Mouse (Mus musculus): ENCODE results near the gene Cyp46a1. TPM values are rescaled to one million over a fixed set of nuclear protein-coding genes. Genes with fewer than 3 reads are reported as not detected.
A peak's percentile ranks its signal among the peaks of the same experiment; 100 is the strongest.

Gene Cyp46a1
- polyA plus RNA-seq, 1 experiment from 2014 or later: 6.5 TPM

GRCm38 (mm10) chr12:108365340-108365739, 31.2 kb downstream of the Cyp46a1 start:
- no peak overlapping the region for H3K27ac ChIP-seq (replicated peaks)
- no peak for ATAC-seq (ENCODE audit: extremely low read depth, insufficient number of reproducible peaks, low FRiP score, low TSS enrichment)
- 18% methylated on average over 3 of the region's 3 CpGs for WGBS

DNA sequence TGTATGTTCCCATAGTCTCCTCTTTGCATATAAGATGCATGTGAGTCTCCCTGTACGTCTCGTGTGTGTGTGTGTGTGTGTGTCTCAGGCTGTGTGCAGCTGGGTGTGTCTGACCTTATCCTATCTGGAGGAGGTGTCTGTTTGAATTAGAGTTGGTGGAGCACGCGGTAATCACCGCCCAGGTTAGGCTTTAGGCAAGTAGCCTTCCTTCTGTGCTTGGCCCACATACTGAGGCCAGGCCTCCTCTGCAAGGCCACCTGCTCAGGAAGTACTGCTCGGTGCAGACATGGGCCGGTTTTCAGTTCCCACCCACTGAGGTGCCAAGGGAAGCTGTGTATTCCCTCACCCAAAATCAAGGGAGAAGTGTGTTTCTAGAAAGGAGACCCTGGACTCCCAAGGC, 31.7 kb downstream of the Cyp46a1 start:
- Histone ChIP-seq H3K9me3 (no peaks in the 10 kb centered on the region), H3K27ac (replicated peaks) (no peak overlapping the region), H3K4me3 (no peak overlapping the region), H3K4me1 (peaks cover 35% of the 10 kb centered on the region), H3K9ac (no peak overlapping the region), H3K4me2 (no peak overlapping the region), H3K27me3 (replicated peaks) (no peaks in the 10 kb centered on the region), H3K36me3 (no peaks in the 10 kb centered on the region)
- 67% methylated on average over 7 of the region's 7 CpGs for WGBS
- ATAC-seq (ENCODE audit: extremely low read depth, insufficient number of reproducible peaks, low FRiP score, low TSS enrichment): no peak

More at GRCm38 (mm10) chr12:108365340-108365739, 31.2 kb downstream of the Cyp46a1 start:
- peak overlapping the region; percentile 29; the same call in 1 of the 2 replicates for H3K9ac ChIP-seq
- H3K4me3 ChIP-seq: no peak overlapping the region
- H3K9me3 ChIP-seq: no peaks in the 10 kb centered on the region
- peaks cover 30% of the 10 kb centered on the region for H3K4me1 ChIP-seq
- H3K4me2 ChIP-seq: no peak overlapping the region
- H3K27me3 ChIP-seq (replicated peaks): no peaks in the 10 kb centered on the region
- no peaks in the 10 kb centered on the region for H3K36me3 ChIP-seq

GRCm38 (mm10) chr12:108367909-108368308, 33.7 kb downstream of the Cyp46a1 start:
- no peaks in the 10 kb centered on the region for H3K27me3 ChIP-seq (replicated peaks)

DNA sequence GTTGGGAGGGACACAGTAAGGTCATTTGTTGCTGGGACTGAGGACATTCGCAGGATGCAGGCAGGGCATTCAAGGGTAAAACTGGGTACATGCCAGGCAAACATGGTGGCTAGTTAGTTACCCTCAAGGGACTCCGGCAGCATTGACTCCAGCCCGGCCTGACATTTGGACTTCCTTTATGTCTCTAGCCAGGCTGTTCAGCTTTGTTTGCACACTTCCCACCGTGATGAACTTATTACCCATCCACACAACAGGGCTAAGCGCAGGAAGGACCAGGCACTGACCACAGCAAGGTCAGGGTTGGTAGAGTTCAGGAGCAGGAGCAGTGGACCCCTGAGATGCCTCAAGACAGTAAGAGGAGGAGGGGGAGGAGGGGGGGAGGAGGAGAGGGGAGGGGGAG, 34.7 kb downstream of the Cyp46a1 start:
- H3K27ac ChIP-seq (replicated peaks): no peak overlapping the region
- WGBS: 75% methylated on average over 5 of the region's 5 CpGs
- no peak for ATAC-seq (ENCODE audit: extremely low read depth, insufficient number of reproducible peaks, low FRiP score, low TSS enrichment)
- no peak overlapping the region for H3K4me2 ChIP-seq
- H3K36me3 ChIP-seq: no peaks in the 10 kb centered on the region
- H3K9me3 ChIP-seq: no peaks in the 10 kb centered on the region
- H3K4me3 ChIP-seq: no peak overlapping the region
- peaks cover 65% of the 10 kb centered on the region for H3K4me1 ChIP-seq
- no peaks in the 10 kb centered on the region for H3K27me3 ChIP-seq (replicated peaks)
- no peak overlapping the region for H3K9ac ChIP-seq

More at GRCm38 (mm10) chr12:108367909-108368308, 33.7 kb downstream of the Cyp46a1 start:
- Histone ChIP-seq H3K36me3 (no peaks in the 10 kb centered on the region), H3K4me1 (peaks cover 56% of the 10 kb centered on the region), H3K4me2 (no peak overlapping the region), H3K4me3 (no peak overlapping the region), H3K27ac (replicated peaks) (no peak overlapping the region), H3K9me3 (no peaks in the 10 kb centered on the region), H3K9ac (no peak overlapping the region)
- 55% methylated on average over 2 of the region's 2 CpGs for WGBS
- ATAC-seq (ENCODE audit: extremely low read depth, insufficient number of reproducible peaks, low FRiP score, low TSS enrichment): no peak

GRCm38 (mm10) chr12:108370596-108371428, 36.6 kb downstream of the Cyp46a1 start, which contains the start of gene Eml1:
Gene Eml1 (plus strand): TSS chr12:108370957.
- H3K4me1 ChIP-seq: peaks cover 65% of the 10 kb centered on the region
- WGBS: 19% methylated on average over 19 of the region's 19 CpGs
- no peaks in the 10 kb centered on the region for H3K9me3 ChIP-seq
- H3K4me3 ChIP-seq: peak within 1 kb of the TSS; percentile 47
- peak within 1 kb of the TSS; percentile 90 for H3K27ac ChIP-seq (replicated peaks)
- H3K9ac ChIP-seq: peak within 1 kb of the TSS; percentile 76
- H3K36me3 ChIP-seq: no peaks in the 10 kb centered on the region
- no peaks in the 10 kb centered on the region for H3K27me3 ChIP-seq (replicated peaks)
- peak; percentile 57 for ATAC-seq (ENCODE audit: extremely low read depth, insufficient number of reproducible peaks, low FRiP score, low TSS enrichment)
- peak within 1 kb of the TSS; percentile 69 for H3K4me2 ChIP-seq

- H3K9me3 ChIP-seq: no peaks in the 10 kb centered on the region
- H3K27me3 ChIP-seq (replicated peaks): no peaks in the 10 kb centered on the region
- H3K4me1 ChIP-seq: peaks cover 64% of the 10 kb centered on the region
- ATAC-seq (ENCODE audit: extremely low read depth, insufficient number of reproducible peaks, low FRiP score, low TSS enrichment): no peak
- peak overlapping the region; percentile 69 for H3K4me2 ChIP-seq
- peak overlapping the region; percentile 90 for H3K27ac ChIP-seq (replicated peaks)
- H3K4me3 ChIP-seq: peak overlapping the region; percentile 47
- 44% methylated on average over 6 of the region's 6 CpGs for WGBS
- H3K36me3 ChIP-seq: no peaks in the 10 kb centered on the region
- peak overlapping the region; percentile 76 for H3K9ac ChIP-seq
Observed at GRCm38 (mm10) chr12:108371429-108371765, 37.2 kb downstream of the Cyp46a1 start.

GRCm38 (mm10) chr12:108372241-108372640, 38.1 kb downstream of the Cyp46a1 start:
- peak overlapping the region; percentile 76 for H3K9ac ChIP-seq
- H3K36me3 ChIP-seq: no peaks in the 10 kb centered on the region
- H3K27ac ChIP-seq (replicated peaks): peak overlapping the region; percentile 90
- H3K4me1 ChIP-seq: peaks cover 64% of the 10 kb centered on the region
- no peaks in the 10 kb centered on the region for H3K9me3 ChIP-seq
- peak overlapping the region; percentile 47 for H3K4me3 ChIP-seq
- H3K27me3 ChIP-seq (replicated peaks): no peaks in the 10 kb centered on the region
- WGBS: 42% methylated on average over 17 of the region's 17 CpGs
- peak overlapping the region; percentile 69 for H3K4me2 ChIP-seq
- ATAC-seq (ENCODE audit: extremely low read depth, insufficient number of reproducible peaks, low FRiP score, low TSS enrichment): no peak

GRCm38 (mm10) chr12:108373611-108374010, 39.4 kb downstream of the Cyp46a1 start:
- H3K4me2 ChIP-seq: no peak overlapping the region
- H3K9ac ChIP-seq: no peak overlapping the region
- no peaks in the 10 kb centered on the region for H3K9me3 ChIP-seq
- no peak overlapping the region for H3K4me3 ChIP-seq
- H3K27me3 ChIP-seq (replicated peaks): no peaks in the 10 kb centered on the region
- no peaks in the 10 kb centered on the region for H3K36me3 ChIP-seq
- H3K4me1 ChIP-seq: peaks cover 61% of the 10 kb centered on the region
- H3K27ac ChIP-seq (replicated peaks): peak overlapping the region; percentile 90
- WGBS: 65% methylated on average over 9 of the region's 9 CpGs
- no peak for ATAC-seq (ENCODE audit: extremely low read depth, insufficient number of reproducible peaks, low FRiP score, low TSS enrichment)

GRCm38 (mm10) chr12:108374689-108375088, 40.5 kb downstream of the Cyp46a1 start:
- no peak for ATAC-seq (ENCODE audit: extremely low read depth, insufficient number of reproducible peaks, low FRiP score, low TSS enrichment)
- no peaks in the 10 kb centered on the region for H3K36me3 ChIP-seq
- 84% methylated on average over 8 of the region's 8 CpGs for WGBS
- H3K4me1 ChIP-seq: peaks cover 59% of the 10 kb centered on the region
- H3K27ac ChIP-seq (replicated peaks): no peak overlapping the region
- H3K9me3 ChIP-seq: no peaks in the 10 kb centered on the region
- no peak overlapping the region for H3K4me2 ChIP-seq
- H3K27me3 ChIP-seq (replicated peaks): no peaks in the 10 kb centered on the region
- no peak overlapping the region for H3K4me3 ChIP-seq
- H3K9ac ChIP-seq: no peak overlapping the region

GRCm38 (mm10) chr12:108378379-108379133, 44.4 kb downstream of the Cyp46a1 start:
- no peaks in the 10 kb centered on the region for H3K36me3 ChIP-seq
- no peak overlapping the region for H3K27ac ChIP-seq (replicated peaks)
- H3K9me3 ChIP-seq: no peaks in the 10 kb centered on the region
- no peak for ATAC-seq (ENCODE audit: extremely low read depth, insufficient number of reproducible peaks, low FRiP score, low TSS enrichment)
- H3K9ac ChIP-seq: no peak overlapping the region
- H3K4me3 ChIP-seq: no peak overlapping the region
- 78% methylated on average over 13 of the region's 13 CpGs for WGBS
- H3K4me1 ChIP-seq: peaks cover 21% of the 10 kb centered on the region
- H3K4me2 ChIP-seq: no peak overlapping the region
- no peaks in the 10 kb centered on the region for H3K27me3 ChIP-seq (replicated peaks)

DNA sequence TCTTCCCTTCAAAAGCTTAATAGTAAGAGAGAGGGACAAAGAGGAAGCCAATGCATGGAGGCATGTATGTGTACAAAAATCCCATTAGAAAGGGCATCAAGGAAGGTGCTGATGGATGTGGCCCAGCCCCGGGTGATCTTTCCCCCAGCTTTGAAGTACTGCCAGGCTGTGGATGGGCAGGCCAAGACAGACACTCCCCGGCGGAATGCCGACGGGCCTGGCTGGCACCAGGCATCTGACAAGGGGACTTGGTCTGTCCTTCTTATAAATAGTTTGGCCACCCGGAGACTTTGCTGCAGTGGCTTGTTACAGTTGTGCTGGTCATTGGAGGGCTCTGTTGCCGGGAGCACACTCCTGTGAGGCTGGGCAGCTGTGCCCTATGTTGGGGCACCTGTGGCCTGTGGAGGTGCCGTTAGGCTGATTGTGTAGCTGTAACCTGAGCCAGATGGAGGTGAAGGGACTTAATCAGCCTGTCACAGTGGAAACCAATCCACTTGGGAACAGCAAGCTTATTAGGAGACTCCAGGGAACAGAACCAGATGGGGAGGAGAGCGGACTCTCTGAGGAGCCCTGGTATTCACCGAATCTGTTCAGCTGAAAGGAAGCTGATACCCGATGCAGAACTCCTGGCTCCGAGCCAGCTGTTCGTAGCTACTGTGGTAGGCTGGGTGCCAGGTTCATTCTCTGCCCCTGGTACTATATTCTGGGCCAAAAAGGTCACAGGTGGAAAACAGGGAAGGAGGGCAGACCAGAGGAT, 52.5 kb downstream of the Cyp46a1 start:
- Histone ChIP-seq H3K4me3 (no peak overlapping the region), H3K9me3 (no peaks in the 10 kb centered on the region), H3K36me3 (no peaks in the 10 kb centered on the region), H3K27ac (replicated peaks) (peak overlapping the region; percentile 74), H3K4me2 (peak overlapping the region; percentile 34), H3K9ac (peak overlapping the region; percentile 40; the same call in 1 of the 2 replicates), H3K27me3 (replicated peaks) (no peaks in the 10 kb centered on the region), H3K4me1 (peaks cover 20% of the 10 kb centered on the region)
- WGBS: 38% methylated on average over 13 of the region's 13 CpGs
- ATAC-seq (ENCODE audit: extremely low read depth, insufficient number of reproducible peaks, low FRiP score, low TSS enrichment): no peak

Measured in heart, embryonic 13.5 days (tissue).